Mouse (Mus musculus): ENCODE data around the gene Lefty1. TPM values are rescaled to one million over a fixed set of nuclear protein-coding genes. Genes with fewer than 3 reads are reported as not detected.

The Lefty1 gene
- polyA plus RNA-seq, 1 experiment from 2014 or later = 0.34 TPM

DNA sequence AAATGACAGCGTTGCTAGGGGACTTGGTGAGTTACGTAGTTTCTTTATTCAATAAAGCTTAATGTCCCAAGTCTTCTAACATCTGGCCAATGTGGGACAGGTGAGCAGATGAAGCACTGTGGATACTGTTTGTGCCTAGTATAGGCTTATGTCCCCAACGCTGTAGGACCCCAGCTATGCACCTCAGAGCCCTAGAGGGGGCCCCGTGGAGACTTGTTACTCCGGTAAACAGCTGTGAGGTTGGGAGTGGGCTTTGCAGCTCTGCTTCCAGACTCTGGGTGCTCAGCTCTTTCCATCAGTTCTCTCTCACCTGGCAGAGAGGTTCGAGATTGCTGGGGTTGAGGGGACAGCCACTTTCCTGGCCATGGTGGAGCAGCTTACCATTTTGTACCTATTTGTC lies 29.5 kb upstream of the Lefty1 start:
- Histone ChIP-seq H3K36me3 (replicated peaks) (peaks cover 34% of the 10 kb centered on the region), H3K27ac (no peak overlapping the region), H3K9ac (peak overlapping the region; percentile 86), H3K4me1 (peaks cover 21% of the 10 kb centered on the region), H3K27me3 (no peaks in the 10 kb centered on the region), H3K9me3 (no peaks in the 10 kb centered on the region), H3K4me3 (replicated peaks) (peak overlapping the region; percentile 84), H3K4me2 (peak overlapping the region; percentile 81)
- ATAC-seq (ENCODE audit: low FRiP score) = no peak
- 66% methylated on average over 6 of the region's 6 CpGs for WGBS

DNA sequence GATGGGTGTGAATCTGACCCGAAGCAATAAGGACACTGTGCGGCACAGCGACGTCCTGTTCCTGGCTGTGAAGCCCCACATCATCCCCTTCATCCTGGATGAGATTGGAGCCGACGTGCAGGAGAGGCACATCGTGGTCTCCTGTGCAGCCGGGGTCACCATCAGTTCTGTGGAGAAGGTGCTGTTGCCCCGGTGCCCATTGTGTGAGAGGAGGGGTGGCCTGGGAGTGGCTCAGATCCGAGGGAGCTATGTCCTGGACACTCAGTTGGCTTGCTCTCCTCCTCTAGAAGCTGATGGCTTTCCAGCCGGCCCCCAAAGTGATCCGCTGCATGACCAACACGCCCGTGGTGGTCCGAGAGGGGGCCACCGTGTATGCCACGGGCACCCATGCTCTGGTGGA lies 28.9 kb upstream of the Lefty1 start:
- H3K27ac ChIP-seq = no peak overlapping the region
- H3K27me3 ChIP-seq = 0 out of 2 replicates have a peak, but pooled peaks cover 2% of the 10 kb centered on the region
- no peak for ATAC-seq (ENCODE audit: low FRiP score)

GRCm38 (mm10) chr1:180906461-180907147 lies 28.2 kb upstream of the Lefty1 start:
- Histone ChIP-seq H3K4me3 (replicated peaks) (no peak overlapping the region), H3K4me2 (no peak overlapping the region)

More for the DNA sequence above, 28.9 kb upstream of the Lefty1 start:
- peak overlapping the region; percentile 81 for H3K4me2 ChIP-seq
- H3K36me3 ChIP-seq (replicated peaks) = peaks cover 34% of the 10 kb centered on the region
- H3K9me3 ChIP-seq = no peaks in the 10 kb centered on the region
- 0 out of 2 replicates have a peak overlapping the region, but pooled peaks have one; percentile 86 for H3K9ac ChIP-seq
- 95% methylated on average over 17 of the region's 17 CpGs for WGBS
- peaks cover 21% of the 10 kb centered on the region for H3K4me1 ChIP-seq
- no peak overlapping the region for H3K4me3 ChIP-seq (replicated peaks)

DNA sequence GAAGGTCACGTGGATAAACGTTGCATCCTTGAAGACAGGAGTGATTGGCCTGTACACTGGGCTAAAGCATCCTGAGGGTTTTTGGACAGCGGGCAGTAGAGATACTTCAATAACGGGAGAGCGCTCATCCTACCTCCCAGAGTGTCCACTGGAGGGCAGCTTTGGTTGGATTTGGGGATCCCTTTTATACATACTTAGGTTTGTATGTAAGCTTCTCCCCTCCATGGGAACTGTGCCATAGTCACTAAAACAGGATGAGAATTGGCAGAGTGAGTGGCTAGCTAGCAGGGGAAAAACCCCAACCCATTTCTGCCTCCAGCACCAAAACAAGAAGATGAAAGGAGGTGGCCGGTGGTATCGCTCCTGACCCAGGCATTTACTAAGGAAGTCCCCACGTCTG lies 23.7 kb upstream of the Lefty1 start:
- ATAC-seq (ENCODE audit: low FRiP score) = no peak
- Histone ChIP-seq H3K4me3 (replicated peaks) (no peak overlapping the region), H3K9me3 (no peaks in the 10 kb centered on the region), H3K27me3 (0 out of 2 replicates have a peak, but pooled peaks cover 2% of the 10 kb centered on the region), H3K4me2 (no peak overlapping the region; the same call in 1 of the 2 replicates), H3K9ac (no peak overlapping the region), H3K36me3 (replicated peaks) (peaks cover 29% of the 10 kb centered on the region), H3K27ac (no peak overlapping the region), H3K4me1 (peaks cover 4% of the 10 kb centered on the region)
- 52% methylated on average over 8 of the region's 8 CpGs for WGBS

More at GRCm38 (mm10) chr1:180906461-180907147, 28.2 kb upstream of the Lefty1 start:
- H3K9me3 ChIP-seq = no peaks in the 10 kb centered on the region
- WGBS = 93% methylated on average over 24 of the region's 24 CpGs
- no peak overlapping the region for H3K9ac ChIP-seq
- no peak overlapping the region for H3K27ac ChIP-seq
- H3K36me3 ChIP-seq (replicated peaks) = peaks cover 34% of the 10 kb centered on the region
- H3K27me3 ChIP-seq = 0 out of 2 replicates have a peak, but pooled peaks cover 2% of the 10 kb centered on the region
- H3K4me1 ChIP-seq = peaks cover 21% of the 10 kb centered on the region
- ATAC-seq (ENCODE audit: low FRiP score) = no peak

- no peak overlapping the region for H3K27ac ChIP-seq
- 0 out of 2 replicates have a peak, but pooled peaks cover 2% of the 10 kb centered on the region for H3K27me3 ChIP-seq
- no peak overlapping the region; the same call in none of the 2 replicates for H3K4me2 ChIP-seq
- H3K4me1 ChIP-seq = no peaks in the 10 kb centered on the region
- no peak overlapping the region for H3K9ac ChIP-seq
- no peaks in the 10 kb centered on the region for H3K9me3 ChIP-seq
- ATAC-seq (ENCODE audit: low FRiP score) = no peak
- no peak overlapping the region for H3K4me3 ChIP-seq (replicated peaks)
- peaks cover 23% of the 10 kb centered on the region for H3K36me3 ChIP-seq (replicated peaks)
- WGBS = 62% methylated on average over 20 of the region's 20 CpGs
These were observed 23.1 kb upstream of the Lefty1 start for GRCm38 (mm10) chr1:180911653-180912287.

GRCm38 (mm10) chr1:180912792-180913191 lies 22.0 kb upstream of the Lefty1 start:
- WGBS = 86% methylated on average over 5 of the region's 5 CpGs

DNA sequence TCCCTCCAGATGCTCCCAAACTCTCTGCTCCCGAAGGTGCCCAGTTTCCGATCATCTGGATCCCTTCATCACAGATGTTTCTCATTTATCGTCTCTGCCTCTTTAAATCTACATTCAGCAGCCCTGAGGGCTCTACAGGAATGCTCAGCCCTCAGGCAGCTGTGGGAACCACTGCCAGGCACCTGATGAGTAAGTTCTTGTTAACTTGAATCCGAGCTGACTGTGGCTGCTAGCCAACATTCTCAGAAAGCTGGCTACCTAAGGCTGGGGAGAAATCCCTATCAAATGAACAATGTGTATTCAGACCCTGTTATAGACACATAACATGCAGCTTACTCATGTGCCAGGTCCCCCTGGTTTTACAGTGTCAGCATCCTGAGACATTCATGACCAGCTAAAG lies 21.0 kb upstream of the Lefty1 start:
- Histone ChIP-seq H3K4me2 (no peak overlapping the region), H3K4me3 (replicated peaks) (no peak overlapping the region), H3K9me3 (no peaks in the 10 kb centered on the region), H3K9ac (no peak overlapping the region), H3K27me3 (0 out of 2 replicates have a peak, but pooled peaks cover 2% of the 10 kb centered on the region), H3K36me3 (replicated peaks) (0 out of 2 replicates have a peak, but pooled peaks cover 4% of the 10 kb centered on the region), H3K27ac (no peak overlapping the region), H3K4me1 (0 out of 2 replicates have a peak, but pooled peaks cover under 1% of the 10 kb centered on the region)
- no peak for ATAC-seq (ENCODE audit: low FRiP score)
- 66% methylated on average over 4 of the region's 4 CpGs for WGBS

More at GRCm38 (mm10) chr1:180912792-180913191, 22.0 kb upstream of the Lefty1 start:
- Histone ChIP-seq H3K4me3 (replicated peaks) (no peak overlapping the region), H3K9me3 (no peaks in the 10 kb centered on the region), H3K27ac (no peak overlapping the region), H3K4me1 (no peaks in the 10 kb centered on the region), H3K4me2 (no peak overlapping the region), H3K36me3 (replicated peaks) (peaks cover 14% of the 10 kb centered on the region), H3K27me3 (0 out of 2 replicates have a peak, but pooled peaks cover 2% of the 10 kb centered on the region), H3K9ac (no peak overlapping the region)
- no peak for ATAC-seq (ENCODE audit: low FRiP score)

GRCm38 (mm10) chr1:180916425-180916824 lies 18.4 kb upstream of the Lefty1 start:
- H3K36me3 ChIP-seq (replicated peaks) = no peaks in the 10 kb centered on the region
- 92% methylated on average over 11 of the region's 11 CpGs for WGBS
- H3K9me3 ChIP-seq = no peaks in the 10 kb centered on the region
- H3K9ac ChIP-seq = no peak overlapping the region
- no peak overlapping the region for H3K4me3 ChIP-seq (replicated peaks)
- no peaks in the 10 kb centered on the region for H3K27me3 ChIP-seq
- no peak overlapping the region for H3K4me2 ChIP-seq
- H3K4me1 ChIP-seq = 0 out of 2 replicates have a peak, but pooled peaks cover 4% of the 10 kb centered on the region
- no peak overlapping the region for H3K27ac ChIP-seq
- no peak for ATAC-seq (ENCODE audit: low FRiP score)

DNA sequence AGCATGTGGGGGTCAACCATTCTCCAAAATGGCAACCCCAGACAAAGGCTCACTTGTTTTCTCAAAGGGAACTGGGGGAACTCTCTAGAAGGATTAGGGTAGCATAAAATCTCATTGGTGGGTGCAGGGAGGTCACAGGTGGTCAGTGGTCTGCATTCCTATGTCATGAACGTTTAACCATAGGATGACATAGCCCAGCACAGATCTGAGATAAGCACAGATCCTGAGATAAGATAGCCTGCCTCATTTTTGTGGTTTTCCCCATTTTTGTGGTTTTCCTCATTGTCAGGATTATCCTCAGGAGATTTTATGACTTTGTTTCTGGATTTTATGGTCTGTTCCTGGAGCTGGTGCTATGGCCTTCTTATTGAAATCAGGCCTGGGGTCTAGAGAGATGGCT lies 17.8 kb upstream of the Lefty1 start:
- no peaks in the 10 kb centered on the region for H3K36me3 ChIP-seq (replicated peaks)
- no peak for ATAC-seq (ENCODE audit: low FRiP score)
- no peaks in the 10 kb centered on the region for H3K9me3 ChIP-seq
- WGBS = 75% methylated on average over 1 of the region's 1 CpGs
- no peak overlapping the region for H3K4me3 ChIP-seq (replicated peaks)
- H3K9ac ChIP-seq = no peak overlapping the region
- H3K4me1 ChIP-seq = 0 out of 2 replicates have a peak, but pooled peaks cover 4% of the 10 kb centered on the region
- no peaks in the 10 kb centered on the region for H3K27me3 ChIP-seq
- no peak overlapping the region for H3K27ac ChIP-seq
- H3K4me2 ChIP-seq = no peak overlapping the region

DNA sequence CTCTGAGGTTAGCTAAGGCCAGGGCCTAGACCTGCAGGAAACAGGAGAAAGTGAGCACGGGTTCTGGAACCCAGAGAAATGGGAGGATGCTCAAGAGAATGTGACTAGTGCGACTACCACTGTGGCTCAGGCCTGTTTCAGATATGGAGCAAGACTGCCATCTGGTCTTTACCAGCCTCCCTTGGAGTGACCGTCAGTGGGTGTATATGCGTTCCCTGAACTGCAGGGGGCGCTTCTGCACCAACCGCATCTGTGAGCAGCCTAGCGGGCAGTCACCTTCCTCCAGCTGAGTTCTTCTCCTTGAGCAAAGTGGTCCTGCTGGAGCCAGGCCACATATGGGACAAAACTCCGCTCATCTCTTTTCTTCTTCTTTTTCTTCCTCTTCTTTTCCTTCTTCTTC lies 15.1 kb upstream of the Lefty1 start:
- Histone ChIP-seq H3K36me3 (replicated peaks) (no peaks in the 10 kb centered on the region), H3K4me3 (replicated peaks) (no peak overlapping the region), H3K4me1 (0 out of 2 replicates have a peak, but pooled peaks cover 4% of the 10 kb centered on the region), H3K27ac (no peak overlapping the region), H3K9me3 (no peaks in the 10 kb centered on the region), H3K9ac (no peak overlapping the region), H3K27me3 (no peaks in the 10 kb centered on the region), H3K4me2 (no peak overlapping the region)
- ATAC-seq (ENCODE audit: low FRiP score) = no peak
- 25% methylated on average over 8 of the region's 8 CpGs for WGBS

DNA sequence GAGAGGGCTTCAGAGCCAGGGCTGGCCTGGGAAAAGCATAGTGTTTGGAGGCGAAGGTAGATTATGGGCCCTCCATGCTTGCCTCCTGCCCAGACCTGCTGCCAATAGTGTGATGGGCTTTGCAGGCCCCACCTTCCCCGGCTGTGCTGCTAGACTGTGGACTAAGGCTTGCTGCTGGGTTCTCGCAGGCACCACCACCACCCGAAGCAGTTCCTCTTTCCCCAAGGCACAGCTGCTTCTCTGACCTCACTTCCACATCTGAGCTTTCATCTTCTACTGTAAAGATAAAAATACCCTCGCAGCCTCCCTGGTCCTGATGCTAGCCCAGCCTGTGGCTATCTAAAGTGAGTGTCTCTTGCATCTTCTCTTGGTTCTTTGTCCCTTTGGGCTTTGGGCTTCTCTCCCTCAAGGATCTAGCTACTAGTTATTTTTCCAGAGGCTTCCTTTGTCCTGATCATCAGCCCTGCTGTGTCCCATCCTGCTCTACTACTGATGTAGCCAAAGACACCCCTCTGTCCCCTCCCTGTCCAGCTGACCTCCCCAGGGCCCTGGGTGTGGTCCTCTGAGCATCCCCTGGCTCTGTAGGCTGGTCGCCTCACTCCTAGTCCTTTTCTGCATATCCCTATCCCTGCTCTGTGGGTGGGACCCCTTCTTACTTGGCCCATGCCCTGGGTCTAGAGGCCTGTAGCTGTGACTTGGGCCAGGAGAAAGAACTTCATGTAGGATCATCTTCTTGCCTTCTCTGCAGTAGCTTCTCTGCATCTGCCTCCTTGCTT lies 12.4 kb upstream of the Lefty1 start:
- Histone ChIP-seq H3K4me2 (no peak overlapping the region), H3K27ac (no peak overlapping the region), H3K4me1 (0 out of 2 replicates have a peak, but pooled peaks cover 4% of the 10 kb centered on the region), H3K36me3 (replicated peaks) (no peaks in the 10 kb centered on the region), H3K9ac (no peak overlapping the region), H3K4me3 (replicated peaks) (no peak overlapping the region), H3K27me3 (0 out of 2 replicates have a peak, but pooled peaks cover 4% of the 10 kb centered on the region), H3K9me3 (no peaks in the 10 kb centered on the region)
- no peak for ATAC-seq (ENCODE audit: low FRiP score)
- 77% methylated on average over 6 of the region's 6 CpGs for WGBS

- no peak for ATAC-seq (ENCODE audit: low FRiP score)
- 36% methylated on average over 2 of the region's 2 CpGs for WGBS
- Histone ChIP-seq H3K4me3 (replicated peaks) (no peak overlapping the region), H3K4me1 (no peaks in the 10 kb centered on the region), H3K9me3 (no peaks in the 10 kb centered on the region), H3K4me2 (no peak overlapping the region), H3K27me3 (0 out of 2 replicates have a peak, but pooled peaks cover 4% of the 10 kb centered on the region), H3K27ac (no peak overlapping the region), H3K9ac (no peak overlapping the region), H3K36me3 (replicated peaks) (no peaks in the 10 kb centered on the region)
These were observed 10.1 kb upstream of the Lefty1 start for GRCm38 (mm10) chr1:180924737-180925136.
